Mouse (Mus musculus) G1E (cell line): ENCODE results near the gene Pdcd7.

ENCODE experiments used
- CTCF ChIP-seq: IDR thresholded peaks from 2 replicates; pipeline ENCODE4 v1.5.1; 2012; ENCODE audit warnings: low read depth, low read length, inconsistent platforms, mixed read lengths
- GATA1 ChIP-seq: IDR thresholded peaks from 2 replicates; pipeline ENCODE4 v1.6.1; 2012; ENCODE audit warnings: borderline replicate concordance, low read length, inconsistent platforms, mixed read lengths
- POLR2AphosphoS5 ChIP-seq: IDR thresholded peaks from 2 replicates; pipeline ENCODE4 v1.6.1; 2012; ENCODE audit warnings: low read depth, low read length, inconsistent platforms; ENCODE audit not compliant: insufficient replicate concordance

GRCm38 (mm10) chr9:65325971-65326370 lies 19.9 kb upstream of the Pdcd7 start:
- no peak for TF ChIP-seq GATA1
- no peak for TF ChIP-seq CTCF
- TF ChIP-seq POLR2AphosphoS5, result no peak
